Mouse (Mus musculus) heart, adult 2 months (tissue): Measurements from ENCODE around the gene Dusp14. TPM values are rescaled to one million over a fixed set of nuclear protein-coding genes. Genes with fewer than 3 reads are reported as not detected.

Source experiments
- DNase-seq, 2 experiments: peaks; one replicate each; pipeline ENCODE4 v3.0.0; 2021
- H3K27ac ChIP-seq: fragments of 200-600 bp; 2 replicates; pipeline ENCODE4 v1.8.1; 2022
- H3K27me3 ChIP-seq: fragments of 200-500 bp; 2 replicates; pipeline ENCODE4 v1.6.1; 2012; ENCODE audit warnings: mild to moderate bottlenecking, low read length, inconsistent platforms, mixed read lengths; ENCODE audit not compliant: control insufficient read depth, insufficient read depth
- H3K36me3 ChIP-seq: fragments of 200-500 bp; 2 replicates; pipeline ENCODE4 v1.6.1; 2012; ENCODE audit warnings: low read length, inconsistent platforms; ENCODE audit not compliant: control insufficient read depth, insufficient read depth
- H3K4me1 ChIP-seq: fragments of 200-500 bp; 2 replicates; pipeline ENCODE4 v1.6.1; 2011; ENCODE audit warnings: low read length; ENCODE audit not compliant: control insufficient read depth, insufficient read depth
- H3K4me3 ChIP-seq: fragments of 200-600 bp; 2 replicates; pipeline ENCODE4 v1.8.1; 2022
- H3K79me2 ChIP-seq: fragments of 200-500 bp; replicated peaks from 2 replicates; pipeline ENCODE4 v1.6.1; 2012; ENCODE audit warnings: mild to moderate bottlenecking, inconsistent platforms, low read length, moderate library complexity, mixed read lengths; ENCODE audit not compliant: control insufficient read depth, insufficient read depth
- H3K9ac ChIP-seq: fragments of 200-500 bp; 2 replicates; pipeline ENCODE4 v1.6.1; 2012; ENCODE audit warnings: low read depth, mild to moderate bottlenecking, control low read depth, inconsistent platforms, low read length, mixed read lengths
- CTCF ChIP-seq: fragments of 200-600 bp; IDR thresholded peaks from 2 replicates; pipeline ENCODE4 v1.8.1; 2022; ENCODE audit warnings: antibody characterized with exemption, mild to moderate bottlenecking, moderate library complexity
- EP300 ChIP-seq: fragments of 200-500 bp; IDR thresholded peaks from 2 replicates; pipeline ENCODE4 v1.6.1; 2011; ENCODE audit warnings: low read depth, low read length, control low read depth; ENCODE audit not compliant: insufficient read depth
- POLR2A ChIP-seq: fragments of 200-500 bp; IDR thresholded peaks from 2 replicates; pipeline ENCODE4 v1.6.1; 2011; ENCODE audit warnings: mild to moderate bottlenecking, low read depth, low read length, control low read depth; ENCODE audit not compliant: insufficient read depth
- WGBS: fragments of 180-500 bp; shearing (Covaris S2); methylation state at CpG from one replicate; pipeline ENCODE4 v1.1.7; 2018; 5-methylcytosine and 5-hydroxymethylcytosine counted together
- intact Hi-C: fragments of 180-260 bp; cut with DNase I; formaldehyde crosslinking; loops from one replicate; pipeline ENCODE4 v1.15.1; 2025
- polyA plus RNA-seq: library from polyadenylated mRNA; depleted of rRNA; stranded (reverse); fragments of >200 nt; gene quantifications from 2 replicates; pipeline ENCODE4 v1.2.3, GENCODE M21; 2012; rRNA removed
- total RNA-seq, 2 experiments: library from RNA; stranded (reverse); gene quantifications; 2 replicates each; pipeline ENCODE4 v1.2.3; 2021

Gene Dusp14
- total and polyA plus RNA-seq, 3 experiments = 0.34 to 3.5 (median 0.48) TPM

GRCm38 (mm10) chr11:84009001-84009400 is 60.1 kb downstream of the Dusp14 start:
- Histone ChIP-seq H3K27ac (no peak overlapping the region), H3K79me2 (no peaks in the 10 kb centered on the region), H3K9ac (no peak overlapping the region), H3K4me3 (no peak overlapping the region), H3K36me3 (peaks cover 4% of the 10 kb centered on the region; the same call in 1 of the 2 replicates), H3K4me1 (no peaks in the 10 kb centered on the region), H3K27me3 (no peaks in the 10 kb centered on the region)
- WGBS = 89% methylated on average over 9 of the region's 9 CpGs
- intact Hi-C loops = no loop called here
- no peak for DNase-seq
- TF ChIP-seq CTCF = peak; percentile 18; the same call in 1 of the 2 replicates
- TF ChIP-seq POLR2A = no peak

- no peaks in the 10 kb centered on the region for H3K36me3 ChIP-seq
These were observed 65.1 kb downstream of the Dusp14 start for GRCm38 (mm10) chr11:84003986-84004385.

GRCm38 (mm10) chr11:84001257-84001656 is 67.8 kb downstream of the Dusp14 start:
- H3K27ac ChIP-seq = no peak overlapping the region
- no peaks in the 10 kb centered on the region for H3K4me1 ChIP-seq
- WGBS = 95% methylated on average over 3 of the region's 3 CpGs
- no peak for DNase-seq
- TF ChIP-seq CTCF (no peak), EP300 (no peak), POLR2A (no peak)
- no peaks in the 10 kb centered on the region for H3K27me3 ChIP-seq
- no peaks in the 10 kb centered on the region for H3K79me2 ChIP-seq
- no peak overlapping the region for H3K4me3 ChIP-seq
- no peaks in the 10 kb centered on the region for H3K36me3 ChIP-seq
- H3K9ac ChIP-seq = no peak overlapping the region
- intact Hi-C loops = no loop called here

More at GRCm38 (mm10) chr11:84003986-84004385, 65.1 kb downstream of the Dusp14 start:
- Histone ChIP-seq H3K9ac (no peak overlapping the region), H3K4me3 (no peak overlapping the region), H3K27me3 (no peaks in the 10 kb centered on the region), H3K4me1 (no peaks in the 10 kb centered on the region), H3K79me2 (no peaks in the 10 kb centered on the region), H3K27ac (no peak overlapping the region)
- no peak for DNase-seq
- intact Hi-C loops = no loop called here
- TF ChIP-seq EP300 (no peak), CTCF (no peak), POLR2A (no peak)
- WGBS = 85% methylated on average over 6 of the region's 6 CpGs

- no peaks in the 10 kb centered on the region for H3K36me3 ChIP-seq
- no peak for DNase-seq
- intact Hi-C loops = no loop called here
- H3K9ac ChIP-seq = no peak overlapping the region
- H3K27ac ChIP-seq = no peak overlapping the region
- H3K4me1 ChIP-seq = no peaks in the 10 kb centered on the region
- TF ChIP-seq POLR2A (no peak), CTCF (no peak), EP300 (no peak)
- 85% methylated on average over 4 of the region's 4 CpGs for WGBS
- H3K27me3 ChIP-seq = no peaks in the 10 kb centered on the region
- H3K4me3 ChIP-seq = no peak overlapping the region
- no peaks in the 10 kb centered on the region for H3K79me2 ChIP-seq
These were observed 69.6 kb downstream of the Dusp14 start for GRCm38 (mm10) chr11:83999411-83999915.

- 94% methylated on average over 3 of the region's 3 CpGs for WGBS
- no peaks in the 10 kb centered on the region for H3K27me3 ChIP-seq
- H3K4me1 ChIP-seq = no peaks in the 10 kb centered on the region
- no peak overlapping the region for H3K9ac ChIP-seq
- DNase-seq = no peak
- H3K36me3 ChIP-seq = no peaks in the 10 kb centered on the region
- no peak overlapping the region for H3K27ac ChIP-seq
- intact Hi-C loops = no loop called here
- no peak overlapping the region for H3K4me3 ChIP-seq
- no peaks in the 10 kb centered on the region for H3K79me2 ChIP-seq
- TF ChIP-seq EP300 = no peak
- TF ChIP-seq CTCF = no peak
- TF ChIP-seq POLR2A = no peak
These were observed 70.1 kb downstream of the Dusp14 start for GRCm38 (mm10) chr11:83998993-83999392.

Other genes with a start within 250 kb of the Dusp14 start
- not detected for gene Hnf1b, start 219.2 kb downstream of the Dusp14 start, total RNA-seq
- gene Hnf1b, start 219.2 kb downstream of the Dusp14 start, polyA plus RNA-seq = 0.33 TPM in 1 of 2 replicates, not detected in the other
- 1 to 10 TPM; 8.9 to 9.9 TPM for gene Ddx52, start 127.2 kb downstream of the Dusp14 start, total RNA-seq
- gene Ddx52, start 127.2 kb downstream of the Dusp14 start, polyA plus RNA-seq = 3.3 and 6.2 TPM in 2 replicates
- 10 to 100 TPM; 23.7 to 28.1 TPM for gene Synrg, start 104.8 kb downstream of the Dusp14 start, total RNA-seq
- 12.2 and 18.0 TPM in 2 replicates for gene Synrg, start 104.8 kb downstream of the Dusp14 start, polyA plus RNA-seq
- gene Tada2a, start 60.3 kb upstream of the Dusp14 start, total RNA-seq = 1 to 10 TPM; 6.2 to 6.4 TPM
- 4.6 and 8.4 TPM in 2 replicates for gene Tada2a, start 60.3 kb upstream of the Dusp14 start, polyA plus RNA-seq
- gene Acaca, start 60.4 kb upstream of the Dusp14 start, total RNA-seq = 10 to 100 TPM; 19.4 to 20.0 TPM
- gene Acaca, start 60.4 kb upstream of the Dusp14 start, polyA plus RNA-seq = 25.0 and 25.9 TPM in 2 replicates
- gene Gm11437, start 98.2 kb upstream of the Dusp14 start, total RNA-seq = not detected
- gene Gm11437, start 98.2 kb upstream of the Dusp14 start, polyA plus RNA-seq = not detected in 2 replicates